Mouse (Mus musculus) megakaryocyte, embryonic 14.5 days (primary cell): ENCODE measurements around the gene Gm47841.

Experiments used
- FLI1 ChIP-seq: IDR thresholded peaks from 2 replicates; pipeline ENCODE4 v1.6.1; 2012; ENCODE audit warnings: low read length, inconsistent platforms, mixed read lengths
- GATA1 ChIP-seq: IDR thresholded peaks from 3 replicates; pipeline ENCODE4 v1.6.1; 2012; ENCODE audit warnings: mixed read lengths, low read length, inconsistent platforms, borderline replicate concordance

DNA sequence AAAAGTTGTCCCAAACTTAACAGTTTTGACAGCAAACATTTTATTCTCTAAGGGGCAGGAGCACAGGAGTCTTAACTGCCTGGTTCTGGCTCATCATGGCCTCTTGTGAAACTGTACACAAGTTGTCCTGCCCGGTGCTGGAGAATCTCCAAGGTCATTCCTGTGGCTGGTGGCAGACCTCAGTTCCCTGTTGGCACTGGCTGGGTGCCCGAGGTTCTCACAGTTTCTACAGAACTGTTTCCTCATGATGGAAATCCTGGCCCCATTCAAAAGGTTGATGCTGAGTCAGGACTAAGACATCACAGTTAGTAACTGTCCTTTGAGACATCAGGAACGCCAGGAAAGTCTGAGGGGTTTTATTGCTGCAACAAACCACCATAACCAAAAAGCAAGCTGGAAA is 39.8 kb upstream of the Gm47841 start:
- TF ChIP-seq GATA1 (no peak), FLI1 (no peak)
